Mouse (Mus musculus) liver, postnatal 0 days (tissue): Measurements from ENCODE around the gene 1520401A03Rik.

ENCODE experiments used
- CTCF ChIP-seq: sonication (generic); IDR thresholded peaks from 2 replicates; pipeline ENCODE4 v1.5.1; 2016; ENCODE audit warnings: antibody characterized with exemption, low read depth
- EP300 ChIP-seq: IDR thresholded peaks from 2 replicates; pipeline ENCODE4 v1.6.1; 2016; ENCODE audit warnings: antibody characterized with exemption, low read depth, mild to moderate bottlenecking

GRCm38 (mm10) chr17:23758801-23759200 lies 36.2 kb upstream of the 1520401A03Rik start:
- TF ChIP-seq CTCF (no peak), EP300 (no peak)
